Mouse (Mus musculus): ENCODE data around the gene Ifitm1.

The Ifitm1 gene

DNA sequence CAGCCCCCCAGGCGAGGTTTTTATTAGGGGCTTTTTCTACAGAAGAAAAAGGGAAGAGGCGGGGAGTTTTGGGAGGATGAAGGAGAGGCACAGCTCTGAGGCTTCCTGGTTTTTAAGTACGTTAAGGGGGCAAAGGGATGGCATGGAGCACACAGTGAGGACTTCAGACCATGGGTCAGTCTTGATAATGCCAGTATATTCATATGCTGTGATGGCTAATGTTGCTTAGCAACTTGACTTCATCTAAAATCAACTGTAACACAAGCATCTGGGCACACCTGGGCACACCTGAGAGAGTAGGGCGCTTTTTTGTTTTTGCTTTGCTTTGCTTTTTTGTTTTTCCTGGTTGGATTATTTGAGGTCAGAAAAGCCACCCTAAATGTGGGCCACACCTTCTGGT lies at the start of gene Ifitm1:
Gene Ifitm1, plus strand, starts transcription at position 301 of the 400 bp plus-strand sequence.
- DNase-seq (ENCODE audit: low spot score in 2 of 2), result no peak

DNA sequence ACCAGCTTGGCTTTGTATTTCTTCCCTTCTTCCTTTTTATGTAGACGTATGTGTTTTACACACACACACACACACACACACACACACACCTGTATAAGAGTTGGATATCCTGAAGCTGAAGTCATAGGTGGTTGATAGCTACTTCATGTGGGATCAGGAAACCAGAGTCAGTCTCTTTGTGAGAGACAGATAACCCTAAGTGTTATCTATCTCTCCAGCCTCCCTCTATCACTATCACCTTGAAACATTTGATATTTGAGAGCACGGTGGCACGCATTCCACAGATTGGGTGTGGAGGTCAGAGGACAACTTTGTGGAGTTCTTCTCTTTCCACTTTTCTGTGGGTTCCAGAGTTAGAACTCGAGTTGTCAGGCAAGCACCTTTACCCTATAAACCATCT lies 47.1 kb upstream of the Ifitm1 start:
- no peak for DNase-seq (ENCODE audit: low spot score in 2 of 2)

DNA sequence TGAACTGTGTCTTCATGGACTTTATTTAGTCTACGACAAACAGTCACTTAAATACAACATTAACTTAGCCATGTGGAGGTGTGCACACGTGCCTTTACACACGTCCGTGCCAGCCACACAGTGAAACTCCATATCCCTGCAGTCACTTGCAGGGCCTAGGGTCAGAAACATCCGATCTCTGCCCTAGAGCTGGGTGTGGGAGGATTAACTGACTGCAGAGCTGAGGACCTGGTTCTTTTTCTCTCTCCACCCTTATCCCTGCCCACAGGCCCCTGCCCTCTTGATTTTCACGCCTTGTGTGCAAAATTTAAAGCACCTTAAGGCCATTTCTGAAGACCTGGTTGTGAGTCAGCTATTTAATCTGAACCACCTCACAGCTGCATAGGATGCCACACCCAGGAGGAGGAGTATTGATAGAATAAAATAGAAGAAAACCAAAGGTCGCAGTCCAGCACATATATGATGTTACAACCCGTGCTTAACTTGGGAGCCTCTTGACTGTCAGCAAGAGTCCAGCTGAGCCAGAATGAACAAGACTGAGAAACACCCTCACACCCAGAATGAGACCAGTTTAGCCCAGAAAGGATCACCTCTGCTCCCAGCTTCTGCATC lies 46.5 kb upstream of the Ifitm1 start, which contains the start of gene Nlrp6:
Gene Nlrp6, plus strand, starts transcription at position 485 of the 612 bp plus-strand sequence.
- DNase-seq (ENCODE audit: low spot score in 2 of 2), result no peak

GRCm38 (mm10) chr7:140921225-140921975 lies 45.6 kb upstream of the Ifitm1 start:
- DNase-seq (ENCODE audit: low spot score in 2 of 2), result no peak

DNA sequence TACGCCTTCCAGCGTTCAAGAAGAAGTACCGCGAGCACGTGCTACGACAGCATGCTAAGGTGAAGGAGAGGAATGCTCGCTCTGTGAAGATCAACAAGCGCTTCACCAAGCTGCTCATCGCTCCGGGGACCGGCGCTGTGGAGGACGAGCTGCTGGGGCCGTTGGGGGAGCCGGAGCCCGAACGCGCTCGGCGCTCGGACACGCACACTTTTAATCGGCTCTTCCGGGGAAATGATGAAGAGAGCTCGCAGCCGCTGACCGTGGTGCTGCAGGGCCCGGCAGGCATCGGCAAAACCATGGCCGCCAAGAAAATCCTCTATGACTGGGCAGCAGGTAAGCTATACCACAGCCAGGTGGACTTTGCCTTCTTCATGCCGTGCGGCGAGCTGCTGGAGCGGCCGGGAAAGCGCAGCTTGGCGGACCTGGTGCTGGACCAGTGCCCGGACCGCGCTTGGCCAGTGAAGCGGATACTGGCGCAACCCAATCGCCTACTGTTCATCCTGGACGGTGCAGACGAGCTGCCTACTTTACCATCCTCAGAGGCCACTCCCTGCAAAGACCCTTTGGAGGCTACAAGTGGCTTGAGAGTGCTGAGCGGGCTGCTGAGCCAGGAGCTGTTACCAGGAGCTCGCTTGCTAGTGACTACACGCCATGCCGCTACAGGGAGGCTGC lies 44.5 kb upstream of the Ifitm1 start:
- DNase-seq (ENCODE audit: low spot score in 2 of 2), result no peak

GRCm38 (mm10) chr7:140923070-140923775 lies 43.8 kb upstream of the Ifitm1 start:
- DNase-seq (ENCODE audit: low spot score in 2 of 2), result no peak

GRCm38 (mm10) chr7:140927181-140927580 lies 39.8 kb upstream of the Ifitm1 start:
- no peak for DNase-seq (ENCODE audit: low spot score in 2 of 2)

DNA sequence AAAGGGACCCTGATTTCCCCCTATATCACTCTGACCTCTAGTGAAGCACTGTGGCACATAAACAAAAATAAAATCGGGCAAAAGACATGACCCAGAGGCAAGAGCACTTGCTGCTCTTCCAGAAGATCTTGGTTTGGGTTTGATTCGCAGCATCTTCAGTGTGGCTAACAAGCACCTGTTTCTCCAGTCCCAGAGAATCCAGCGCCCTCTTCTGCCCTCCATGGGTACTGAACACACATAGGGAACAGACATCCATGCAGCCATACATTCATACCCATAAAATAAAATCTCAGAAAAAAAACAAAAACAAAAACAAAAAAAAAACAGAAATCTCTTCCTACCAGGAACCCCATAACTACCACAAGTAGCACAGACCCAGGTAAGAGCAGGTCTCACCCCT lies 28.6 kb upstream of the Ifitm1 start:
- DNase-seq (ENCODE audit: low spot score in 2 of 2), result no peak

- no peak for DNase-seq (ENCODE audit: low spot score in 2 of 2)
Measured at GRCm38 (mm10) chr7:140938896-140939295, 28.1 kb upstream of the Ifitm1 start.

DNA sequence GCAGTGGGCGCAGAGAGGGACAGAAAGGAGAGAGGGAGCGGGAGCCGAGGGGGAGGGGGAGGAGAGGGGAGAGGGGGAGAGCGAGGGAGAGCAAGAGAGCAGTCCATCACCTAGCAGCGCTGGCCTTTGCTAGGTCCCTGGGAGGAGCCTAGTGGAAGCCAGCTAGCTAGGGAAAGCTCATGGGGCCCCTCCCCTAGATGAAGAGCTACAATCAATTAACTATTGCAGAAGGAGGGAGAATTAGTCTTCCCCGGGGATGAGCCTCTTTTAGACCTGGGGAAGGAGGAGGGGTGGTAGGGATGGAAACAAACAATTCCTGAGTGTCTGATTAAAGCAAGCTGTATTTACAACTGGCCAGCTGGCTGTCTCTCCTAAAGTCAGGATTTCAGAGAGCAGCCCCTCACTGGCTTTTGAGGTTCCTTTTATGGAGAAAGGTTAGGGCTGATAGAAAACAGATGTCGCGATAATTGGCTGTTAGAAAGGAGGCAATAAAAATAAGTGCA lies 27.3 kb upstream of the Ifitm1 start:
- no peak for DNase-seq (ENCODE audit: low spot score in 2 of 2)

GRCm38 (mm10) chr7:140941222-140942051 lies 25.6 kb upstream of the Ifitm1 start, which contains the start of gene Pgghg:
TSS of gene Pgghg (plus strand) at chr7:140941391.
- peak; percentile 66 to 76 for DNase-seq (ENCODE audit: low spot score in 2 of 2)

- DNase-seq (ENCODE audit: low spot score in 2 of 2), result no peak
Measured at GRCm38 (mm10) chr7:140942341-140942740, 24.7 kb upstream of the Ifitm1 start.

GRCm38 (mm10) chr7:140942811-140943210 lies 24.2 kb upstream of the Ifitm1 start:
- no peak for DNase-seq (ENCODE audit: low spot score in 2 of 2)

- DNase-seq (ENCODE audit: low spot score in 2 of 2), result no peak
Measured at GRCm38 (mm10) chr7:140943356-140943755, 23.7 kb upstream of the Ifitm1 start.

DNA sequence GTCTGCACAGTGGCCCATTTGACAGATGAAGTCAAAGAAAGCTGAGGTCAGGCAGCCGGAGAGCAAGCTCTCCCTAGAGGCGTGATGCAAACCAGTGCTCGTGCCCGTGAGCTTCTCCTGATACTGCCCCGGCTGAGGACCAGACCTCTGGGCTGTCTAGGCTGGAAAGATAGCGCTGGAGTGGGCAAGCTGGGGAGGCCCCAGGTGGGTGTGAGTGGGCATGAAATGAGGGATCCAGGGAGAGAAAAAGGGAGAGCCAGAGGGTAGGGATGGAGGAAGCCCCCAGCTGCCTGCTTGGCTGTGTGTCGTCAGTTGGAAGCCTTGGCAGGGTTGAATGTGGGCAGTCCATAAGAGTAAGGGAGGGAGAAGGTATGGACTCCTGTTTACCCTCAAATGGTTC lies 22.8 kb upstream of the Ifitm1 start:
- no peak for DNase-seq (ENCODE audit: low spot score in 2 of 2)

DNA sequence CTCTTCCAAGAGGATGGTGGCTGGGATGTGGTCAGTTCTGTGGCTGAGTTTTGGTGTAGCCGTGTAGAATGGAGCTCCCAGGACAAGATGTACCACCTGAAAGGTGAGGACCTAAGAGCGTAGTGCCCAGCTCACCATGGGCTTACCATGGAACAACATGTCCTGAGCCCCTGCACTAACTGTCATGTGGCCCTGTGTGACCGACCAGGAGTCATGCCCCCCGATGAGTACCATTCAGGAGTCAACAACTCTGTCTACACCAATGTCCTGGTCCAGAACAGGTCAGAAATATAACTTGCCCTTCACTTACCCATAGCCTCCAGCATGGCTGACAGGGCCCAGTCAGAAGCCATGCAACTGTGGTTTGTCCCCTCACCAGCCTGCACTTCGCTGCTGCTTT lies 21.8 kb upstream of the Ifitm1 start:
- no peak for DNase-seq (ENCODE audit: low spot score in 2 of 2)

DNA sequence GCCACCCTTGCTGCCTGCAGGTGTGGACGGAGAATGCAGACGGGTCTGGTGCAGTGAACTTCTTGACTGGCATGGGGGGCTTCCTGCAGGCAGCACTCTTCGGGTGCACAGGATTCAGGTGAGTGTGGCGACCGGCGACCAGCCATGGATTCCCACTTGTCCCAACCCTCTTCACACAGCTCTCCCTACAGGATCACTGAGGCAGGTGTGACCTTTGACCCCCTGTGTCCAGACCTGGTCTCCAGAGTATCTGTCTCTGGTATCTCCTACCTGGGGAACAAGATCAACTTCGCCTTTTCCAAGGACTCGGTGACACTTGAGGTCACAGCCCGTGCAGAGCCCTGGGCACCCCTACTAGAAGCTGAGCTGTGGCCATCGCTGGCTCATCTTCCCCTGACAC lies 20.7 kb upstream of the Ifitm1 start:
- DNase-seq (ENCODE audit: low spot score in 2 of 2), result no peak

GRCm38 (mm10) chr7:140946980-140947379 lies 20.0 kb upstream of the Ifitm1 start:
- no peak for DNase-seq (ENCODE audit: low spot score in 2 of 2)

DNA sequence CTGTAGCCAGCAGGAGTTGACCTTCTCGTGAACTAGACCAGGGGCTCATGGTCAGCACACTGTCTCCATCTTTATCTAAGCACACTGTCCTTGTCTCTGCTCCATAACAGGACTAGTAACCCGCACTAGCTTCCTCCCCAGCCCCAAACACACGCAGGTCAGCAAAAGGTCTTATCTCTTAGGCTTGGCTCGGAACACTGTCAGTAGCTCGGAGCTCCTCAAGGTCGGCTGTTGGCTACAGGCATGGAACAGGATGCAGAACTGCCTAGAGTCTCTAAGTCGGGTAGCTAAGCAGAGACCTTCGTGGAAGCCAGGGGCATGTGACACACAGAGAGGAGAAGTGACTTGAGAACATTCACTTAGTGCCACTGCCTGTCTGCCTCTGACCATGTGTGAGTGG lies 18.9 kb upstream of the Ifitm1 start:
- DNase-seq (ENCODE audit: low spot score in 2 of 2), result no peak

- no peak for DNase-seq (ENCODE audit: low spot score in 2 of 2)
Measured at GRCm38 (mm10) chr7:140949255-140949654, 17.8 kb upstream of the Ifitm1 start.

All from thymus, postnatal 10 days (tissue).